ENCODE assay signal across 9 mouse cellular contexts in the genomic region with DNA sequence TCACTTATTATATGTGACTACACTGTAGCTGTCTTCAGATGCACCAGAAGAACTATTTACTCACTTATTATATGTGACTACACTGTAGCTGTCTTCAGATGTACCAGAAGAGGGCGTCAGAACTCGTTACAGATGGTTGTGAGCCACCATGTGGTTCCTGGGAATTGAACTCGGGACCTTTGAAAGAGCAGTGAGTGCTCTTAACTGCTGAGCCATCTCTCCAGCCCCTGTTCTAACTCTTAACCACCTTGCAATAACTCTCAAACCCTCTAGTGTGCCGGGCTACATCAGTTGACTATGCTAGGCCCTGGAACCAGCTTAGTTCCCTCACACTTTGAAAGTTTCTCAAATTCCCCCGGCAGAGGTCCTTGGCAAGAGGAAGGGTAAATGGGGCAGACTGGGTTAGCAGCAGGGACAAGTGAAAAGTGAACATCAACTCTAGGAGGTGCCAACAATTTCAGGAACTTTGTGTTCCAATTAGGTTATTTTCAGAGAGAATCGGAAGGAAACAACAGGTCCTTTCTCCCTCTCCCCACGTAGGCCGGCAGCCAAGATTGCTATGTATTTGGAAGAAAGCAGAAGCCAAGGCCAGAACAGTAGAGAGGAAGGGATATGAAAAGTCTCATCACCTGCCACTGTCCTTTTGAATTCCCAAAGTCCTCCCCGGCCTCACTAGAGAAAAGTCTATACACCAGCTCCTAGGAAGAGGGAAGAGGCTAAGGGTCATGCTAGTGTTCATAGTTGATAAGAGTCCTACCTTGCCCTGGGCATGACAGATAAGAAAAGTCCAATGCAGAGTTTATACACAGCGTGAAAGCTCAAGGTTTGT. TPM values are rescaled to one million over a fixed set of nuclear protein-coding genes. Genes with fewer than 3 reads are reported as not detected.
DNase-seq lines count a peak whose midpoint lies in the region; ATAC-seq and TF ChIP-seq lines count a peak whose summit lies in the region.
"Had no signal": no experiment of that assay in that cellular context is flagged by ENCODE, and none has a peak within 500 bp of the region (broad histone marks: within the 10 kb centered on the region; RNA-seq: fewer than 3 reads in every experiment).

No protein-coding gene starts in this region.

- H3K9me3 ChIP-seq in intestine, postnatal 0 days (ENCODE audit: control insufficient read depth): no peaks in the 10 kb centered on the region

- ATAC-seq in intestine, postnatal 0 days: peak; percentile 31

- WGBS in intestine, postnatal 0 days: 55% methylated on average over 10 of the region's 10 CpGs

- H3K4me3 ChIP-seq in intestine, postnatal 0 days (ENCODE audit: low read depth, low read length): no peak overlapping the region

- peak; percentile 44 to 67 for DNase-seq in heart, adult 18-20 months
- no peak for DNase-seq in heart, postnatal 25 days (ENCODE audit: low spot score)
- peak; percentile 30 for DNase-seq in ovary, postnatal 36 days (ENCODE audit: low spot score)
- no peak for DNase-seq in ovary, postnatal 14 days (ENCODE audit: low spot score)
- no peak for DNase-seq in urinary bladder, postnatal 36 days (ENCODE audit: low spot score in 2 of 2)
- no peak for DNase-seq in frontal cortex, postnatal 10 days (ENCODE audit: low spot score in 2 of 2)
- DNase-seq in left cerebral cortex, postnatal 10 days (ENCODE audit: extremely low spot score in 1 of 2, low spot score in 2 of 2): no peak
- DNase-seq: lung, postnatal 36 days had no signal

- H3K4me1 ChIP-seq in intestine, postnatal 0 days (replicated peaks; ENCODE audit: control insufficient read depth, insufficient read depth, low read length): no peaks in the 10 kb centered on the region

- H3K27me3 ChIP-seq in intestine, postnatal 0 days (replicated peaks; ENCODE audit: control insufficient read depth, insufficient read depth, low read length): no peaks in the 10 kb centered on the region

- H3K27ac ChIP-seq in intestine, postnatal 0 days (ENCODE audit: low read depth, low read length): peak overlapping the region; percentile 97

- intact Hi-C loops in heart, postnatal 25 days (cut with DNase I): loop anchor here (10.0 kb wide), 1 partner anchor 400 kb away; no protein-coding TSS in a partner anchor
- intact Hi-C loops in left cerebral cortex, postnatal 10 days (cut with DNase I): no loop called here

- H3K4me2 ChIP-seq in intestine, postnatal 0 days (replicated peaks; ENCODE audit: low read depth): 0 out of 2 replicates have a peak overlapping the region, but pooled peaks have one; percentile 69

- peaks cover 10% of the 10 kb centered on the region for H3K36me3 ChIP-seq in intestine, postnatal 0 days (ENCODE audit: control insufficient read depth, insufficient read depth)

- H3K9ac ChIP-seq in intestine, postnatal 0 days (ENCODE audit: low read depth, low read length): no peak overlapping the region

- TF ChIP-seq CTCF in intestine, postnatal 0 days (IDR thresholded peaks at IDR 0.05; ENCODE audit: low read depth): peak; percentile 34

RNA-seq across cellular contexts. Expression of a gene that starts 8.3 kb away (rescaled TPM):
- total RNA-seq in heart, adult 18-20 months (2021): 10 to 100 TPM; 42.4 to 48.1 TPM
- 10 to 100 TPM; 36.1 to 38.0 TPM for total RNA-seq in heart, postnatal 25 days (2021)
- 237 and 283 TPM in 2 replicates for polyA plus RNA-seq in intestine, postnatal 0 days (2015; fragmentation: Nextera tagmentation; extraction: Ambion mirVana)
- 100 to 1,000 TPM; 195 to 198 TPM for total RNA-seq in left cerebral cortex, postnatal 10 days (2021)

RNA-seq across cellular contexts. Expression of a gene that starts 20.8 kb away (rescaled TPM):
- 10 to 100 TPM; 18.8 to 22.3 TPM for total RNA-seq in heart, adult 18-20 months (2021)
- 10 to 100 TPM; 17.9 to 18.9 TPM for total RNA-seq in heart, postnatal 25 days (2021)
- 32.8 and 33.4 TPM in 2 replicates for polyA plus RNA-seq in intestine, postnatal 0 days (2015; fragmentation: Nextera tagmentation; extraction: Ambion mirVana)
- 10 to 100 TPM; 47.3 to 47.4 TPM for total RNA-seq in left cerebral cortex, postnatal 10 days (2021)

RNA-seq across cellular contexts. Expression of a gene that starts 25.7 kb away (rescaled TPM):
- total RNA-seq in heart, adult 18-20 months (2021): under 1 TPM in 1 of 2 experiments, not detected in 1; 0.72 TPM
- total RNA-seq in heart, postnatal 25 days (2021): not detected
- polyA plus RNA-seq in intestine, postnatal 0 days (2015; fragmentation: Nextera tagmentation; extraction: Ambion mirVana): 0.50 and 0.56 TPM in 2 replicates
- total RNA-seq in left cerebral cortex, postnatal 10 days (2021): 1 to 10 TPM; 1.3 to 2.2 TPM

RNA-seq across cellular contexts. Expression of a gene that starts 26.3 kb away (rescaled TPM):
- total RNA-seq in heart, adult 18-20 months (2021): 10 to 100 TPM; 21.3 to 27.1 TPM
- 10 to 100 TPM; 27.6 to 31.0 TPM for total RNA-seq in heart, postnatal 25 days (2021)
- 83.4 and 89.2 TPM in 2 replicates for polyA plus RNA-seq in intestine, postnatal 0 days (2015; fragmentation: Nextera tagmentation; extraction: Ambion mirVana)
- total RNA-seq in left cerebral cortex, postnatal 10 days (2021): 10 to 100 TPM; 68.1 to 69.0 TPM

RNA-seq across cellular contexts. Expression of a gene that starts 42.0 kb away (rescaled TPM):
- 10 to 100 TPM; 31.6 to 35.6 TPM for total RNA-seq in heart, adult 18-20 months (2021)
- total RNA-seq in heart, postnatal 25 days (2021): 10 to 100 TPM; 37.5 to 48.1 TPM
- polyA plus RNA-seq in intestine, postnatal 0 days (2015; fragmentation: Nextera tagmentation; extraction: Ambion mirVana): 54.5 and 57.2 TPM in 2 replicates
- 10 to 100 TPM; 72.7 to 76.2 TPM for total RNA-seq in left cerebral cortex, postnatal 10 days (2021)

Comparison
In these comparisons a context has a peak if more than half of its experiments do, and no peak if none do; other contexts are left out.
1. DNase-seq: peak in heart, adult 18-20 months (2 of 2) and ovary, postnatal 36 days (single experiment); none in heart, postnatal 25 days (single experiment), ovary, postnatal 14 days (single experiment), urinary bladder, postnatal 36 days (0 of 2), frontal cortex, postnatal 10 days (0 of 2) and left cerebral cortex, postnatal 10 days (0 of 2).